Mouse (Mus musculus): ENCODE data around the gene Slc30a6.

The Slc30a6 gene

GRCm38 (mm10) chr17:74440486-74440885 is 45.1 kb downstream of the Slc30a6 start:
- in situ Hi-C loops (cut with MboI, MseI) = no loop called here

DNA sequence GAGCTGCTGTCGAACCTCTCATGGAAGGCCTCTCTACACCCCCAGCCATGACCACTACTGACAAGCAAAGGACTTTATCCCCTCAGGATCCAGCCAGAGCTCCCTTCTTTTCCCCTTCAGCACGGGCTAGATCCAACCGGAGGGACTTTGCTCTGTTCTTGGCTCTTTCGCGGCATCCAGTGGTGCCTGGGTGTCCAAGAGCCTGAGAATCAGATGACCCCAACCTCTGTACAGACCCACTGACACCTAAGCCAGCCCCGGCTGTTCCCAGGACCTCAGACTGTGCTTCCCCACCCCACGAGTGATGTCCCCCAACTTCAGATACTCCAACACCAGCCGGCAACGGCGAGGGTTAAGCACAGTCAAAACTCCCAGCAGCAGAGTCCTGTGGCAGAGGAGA is 54.4 kb downstream of the Slc30a6 start:
- in situ Hi-C loops (cut with MboI, MseI) = loop anchor here (5.0 to 25.0 kb wide), 2 partner anchors 68 to 962 kb away; no protein-coding TSS in a partner anchor

GRCm38 (mm10) chr17:74453928-74454327 is 58.5 kb downstream of the Slc30a6 start:
- in situ Hi-C loops (cut with MboI, MseI) = loop anchor here (5.0 to 25.0 kb wide), 2 partner anchors 63 to 967 kb away; no protein-coding TSS in a partner anchor

- in situ Hi-C loops (cut with MboI, MseI) = loop anchor here (5.0 to 25.0 kb wide), 2 partner anchors 63 to 967 kb away; no protein-coding TSS in a partner anchor
These were observed 59.3 kb downstream of the Slc30a6 start for GRCm38 (mm10) chr17:74454660-74455059.

DNA sequence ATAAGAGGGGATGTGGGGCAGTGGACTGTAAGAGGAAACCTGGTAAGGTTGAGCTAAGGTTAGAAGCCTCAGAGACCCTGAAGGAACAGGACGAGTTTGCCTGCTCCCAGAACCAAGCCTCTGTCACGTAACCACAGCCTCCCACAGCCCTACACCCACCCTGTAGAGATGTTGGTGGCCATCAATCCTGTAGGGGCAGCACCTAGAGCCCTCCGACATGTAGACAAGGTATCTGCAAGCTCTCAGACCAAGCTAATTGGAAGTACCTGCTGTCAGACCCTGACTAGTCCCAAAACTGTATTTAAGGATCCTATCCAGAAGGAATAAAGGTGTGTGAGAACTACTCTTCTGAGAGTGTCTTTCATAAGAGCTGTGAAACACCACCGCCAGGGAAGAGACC is 60.0 kb downstream of the Slc30a6 start:
- in situ Hi-C loops (cut with MboI, MseI) = loop anchor here (25.0 kb wide), 1 partner anchor 968 kb away; no protein-coding TSS in a partner anchor

GRCm38 (mm10) chr17:74456825-74457224 is 61.4 kb downstream of the Slc30a6 start:
- in situ Hi-C loops (cut with MboI, MseI) = loop anchor here (25.0 kb wide), 1 partner anchor 970 kb away; no protein-coding TSS in a partner anchor

- in situ Hi-C loops (cut with MboI, MseI) = loop anchor here (25.0 kb wide), 1 partner anchor 971 kb away; no protein-coding TSS in a partner anchor
These were observed 62.7 kb downstream of the Slc30a6 start for GRCm38 (mm10) chr17:74457972-74458677.

DNA sequence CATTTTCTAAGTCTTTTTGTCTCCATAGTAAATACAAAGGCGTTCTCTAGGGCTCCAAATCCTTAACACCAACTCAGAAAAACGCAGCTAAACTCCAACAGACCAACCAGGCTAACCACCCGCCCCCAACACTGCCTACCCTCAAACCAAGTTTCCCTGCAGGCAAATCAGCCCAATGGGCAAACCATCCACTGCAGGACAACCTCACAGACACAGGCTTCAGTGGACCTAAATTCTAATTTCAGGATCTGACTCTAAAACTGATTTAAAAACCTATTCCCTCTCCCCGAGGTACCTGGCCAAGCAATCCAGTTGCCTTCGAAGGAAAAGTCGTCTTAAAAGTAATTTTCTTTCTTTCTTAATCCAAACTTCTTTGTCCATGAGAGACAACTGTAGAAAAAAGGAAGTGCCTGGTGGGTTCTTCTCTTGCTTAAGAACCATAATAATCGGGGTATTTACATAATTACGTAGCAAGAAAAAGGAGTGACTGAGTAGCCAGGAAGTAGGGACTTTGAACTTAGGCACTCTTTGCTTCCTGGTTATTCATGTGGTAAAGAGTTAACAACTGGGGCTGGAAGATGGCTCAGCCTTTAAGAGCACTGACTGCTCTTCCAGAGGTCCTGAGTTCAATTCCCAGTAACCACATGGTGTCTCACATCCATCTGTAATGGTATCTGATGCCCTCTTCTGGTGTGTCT is 63.5 kb downstream of the Slc30a6 start, which contains the start of gene Nlrc4:
TSS of gene Nlrc4 (minus strand) at position 432 of the 698 bp plus-strand sequence.
- in situ Hi-C loops (cut with MboI, MseI) = loop anchor here (25.0 kb wide), 1 partner anchor 972 kb away; no protein-coding TSS in a partner anchor

DNA sequence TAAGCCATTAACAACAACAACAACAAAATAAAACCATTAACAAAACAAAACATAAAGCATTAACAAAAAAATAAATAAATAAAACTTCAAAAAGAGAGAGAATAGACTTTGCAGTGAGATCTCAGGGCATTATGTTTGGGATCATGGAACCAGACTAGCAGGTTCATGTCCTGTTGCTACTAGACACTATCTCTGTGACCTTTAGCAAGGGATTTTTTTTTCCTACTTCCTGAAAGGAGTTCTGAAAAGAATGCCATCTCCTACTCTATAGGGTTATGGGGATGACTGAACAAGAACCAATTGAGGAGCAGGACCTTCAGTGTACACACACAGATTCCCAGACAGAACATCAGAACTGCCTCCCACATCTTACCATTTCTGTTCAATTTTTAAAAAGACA is 68.1 kb downstream of the Slc30a6 start:
- in situ Hi-C loops (cut with MboI, MseI) = loop anchor here (25.0 kb wide), 1 partner anchor 976 kb away; no protein-coding TSS in a partner anchor

GRCm38 (mm10) chr17:74467981-74468380 is 72.6 kb downstream of the Slc30a6 start:
- in situ Hi-C loops (cut with MboI, MseI) = loop anchor here (25.0 kb wide), 1 partner anchor 981 kb away; no protein-coding TSS in a partner anchor

- in situ Hi-C loops (cut with MboI, MseI) = loop anchor here (25.0 kb wide), 1 partner anchor 983 kb away; no protein-coding TSS in a partner anchor
These were observed 74.7 kb downstream of the Slc30a6 start for GRCm38 (mm10) chr17:74470133-74470532.
